8 mouse cellular contexts compared by ENCODE assay signal in genomic region chr9:96258478-96258877, GRCm38 (mm10).
DNase-seq lines count a peak whose midpoint lies in the region; ATAC-seq and TF ChIP-seq lines count a peak whose summit lies in the region.

No protein-coding gene starts in this region.

- no peak for TF ChIP-seq CTCF in midbrain, postnatal 0 days (IDR thresholded peaks at IDR 0.05)
- no peak for TF ChIP-seq CTCF in cerebellum, adult 2 months (IDR thresholded peaks at IDR 0.05; ENCODE audit: borderline replicate concordance, insufficient read depth, low read depth, low read length)

- H3K4me1 ChIP-seq in forebrain, embryonic 11.5 days (replicated peaks; ENCODE audit: control insufficient read depth, insufficient read depth, low read length) = 0 out of 2 replicates have a peak, but pooled peaks cover 2% of the 10 kb centered on the region
- H3K4me1 ChIP-seq in midbrain, postnatal 0 days (ENCODE audit: insufficient read depth, low read length) = no peaks in the 10 kb centered on the region
- no peaks in the 10 kb centered on the region for H3K4me1 ChIP-seq in cerebellum, adult 2 months (ENCODE audit: control insufficient read depth, insufficient read depth, low read length)

- H3K36me3 ChIP-seq in forebrain, embryonic 11.5 days (ENCODE audit: control insufficient read depth, insufficient read depth, low read length) = no peaks in the 10 kb centered on the region
- H3K36me3 ChIP-seq in midbrain, postnatal 0 days (ENCODE audit: insufficient read depth, low read length) = no peaks in the 10 kb centered on the region

- no peaks in the 10 kb centered on the region for H3K9me3 ChIP-seq in forebrain, embryonic 11.5 days (ENCODE audit: control insufficient read depth, low read length)
- H3K9me3 ChIP-seq in midbrain, postnatal 0 days (ENCODE audit: low read length) = no peaks in the 10 kb centered on the region

- H3K9ac ChIP-seq in forebrain, embryonic 11.5 days (ENCODE audit: low read length) = no peak overlapping the region; the same call in 1 of the 2 replicates
- H3K9ac ChIP-seq in midbrain, postnatal 0 days (replicated peaks; ENCODE audit: low read length, poor library complexity, severe bottlenecking) = no peak overlapping the region

- TF ChIP-seq POLR2A in cerebellum, adult 2 months (IDR thresholded peaks at IDR 0.05; ENCODE audit: borderline replicate concordance, insufficient read depth, low read length) = no peak

- H3K27me3 ChIP-seq in forebrain, embryonic 11.5 days (ENCODE audit: control insufficient read depth, insufficient read depth, low read length) = no peaks in the 10 kb centered on the region
- no peaks in the 10 kb centered on the region for H3K27me3 ChIP-seq in midbrain, postnatal 0 days (ENCODE audit: insufficient read depth, low read length)
- no peaks in the 10 kb centered on the region for H3K27me3 ChIP-seq in cerebellum, adult 2 months (ENCODE audit: control insufficient read depth, insufficient read depth, low read length)

- peak; percentile 74 for ATAC-seq in forebrain, embryonic 11.5 days (replicated peaks; ENCODE audit: low FRiP score)
- ATAC-seq in midbrain, postnatal 0 days (ENCODE audit: low FRiP score) = no peak

- WGBS in forebrain, embryonic 11.5 days = 6% methylated on average over 6 of the region's 6 CpGs
- 5% methylated on average over 6 of the region's 6 CpGs for WGBS in midbrain, postnatal 0 days
- 57% methylated on average over 6 of the region's 6 CpGs for WGBS in cerebellum, adult 2 months

- DNase-seq in spleen, adult 12 weeks (ENCODE audit: low spot score) = peak; percentile 70
- DNase-seq in spleen, adult 18-20 months = no peak
- DNase-seq in forebrain, embryonic 11.5 days (ENCODE audit: low spot score) = peak; percentile 72
- DNase-seq in kidney, postnatal 10 days = peak; percentile 17
- DNase-seq in midbrain, postnatal 0 days (ENCODE audit: low spot score) = peak; percentile 37
- no peak for DNase-seq in frontal cortex, postnatal 10 days (ENCODE audit: low spot score in 2 of 2)
- no peak for DNase-seq in urinary bladder, postnatal 4 days (ENCODE audit: low spot score in 2 of 2)
- no peak for DNase-seq in cerebellum, adult 2 months

- H3K27ac ChIP-seq in forebrain, embryonic 11.5 days (ENCODE audit: low read depth, low read length) = peak overlapping the region; percentile 85
- H3K27ac ChIP-seq in midbrain, postnatal 0 days (ENCODE audit: low read depth, low read length) = no peak overlapping the region
- H3K27ac ChIP-seq in cerebellum, adult 2 months (ENCODE audit: insufficient read depth, low read length) = no peak overlapping the region

- peak overlapping the region; percentile 47 for H3K4me3 ChIP-seq in forebrain, embryonic 11.5 days (ENCODE audit: low read depth, low read length)
- H3K4me3 ChIP-seq in midbrain, postnatal 0 days (ENCODE audit: low read depth, low read length) = peak overlapping the region; percentile 40; the same call in 1 of the 2 replicates
- H3K4me3 ChIP-seq in cerebellum, adult 2 months (replicated peaks; ENCODE audit: insufficient read depth, low read depth, low read length) = no peak overlapping the region

- peak overlapping the region; percentile 49; the same call in 1 of the 2 replicates for H3K4me2 ChIP-seq in forebrain, embryonic 11.5 days (ENCODE audit: low read depth, low read length, severe bottlenecking)
- H3K4me2 ChIP-seq in midbrain, postnatal 0 days (ENCODE audit: low read depth, low read length, poor library complexity, severe bottlenecking) = peak overlapping the region; percentile 51; the same call in 1 of the 2 replicates

Comparison
In these comparisons a context has a peak if more than half of its experiments do, and no peak if none do; other contexts are left out.
1. DNase-seq: peak in spleen, adult 12 weeks (single experiment), forebrain, embryonic 11.5 days (single experiment), kidney, postnatal 10 days (single experiment) and midbrain, postnatal 0 days (single experiment); none in spleen, adult 18-20 months (0 of 2), frontal cortex, postnatal 10 days (0 of 2), urinary bladder, postnatal 4 days (0 of 2) and cerebellum, adult 2 months (0 of 2).